Mouse (Mus musculus) right cerebral cortex, adult 18-20 months (tissue): ENCODE measurements around the gene Bend6.
"Not testable (repeated sequence)": the region's sequence is repeated elsewhere in the genome, so short reads cannot be mapped to it uniquely, and the experiment has no call there.

Experiments
- DNase-seq: peaks from one replicate; pipeline ENCODE4 v3.0.0; 2022; ENCODE audit warnings: mixed read lengths

Gene Bend6

GRCm38 (mm10) chr1:33906216-33906615 lies 1.4 kb downstream of the Bend6 start:
- DNase-seq = no peak

GRCm38 (mm10) chr1:33903587-33903986 lies 4.0 kb downstream of the Bend6 start:
- no peak for DNase-seq

GRCm38 (mm10) chr1:33900175-33900574 lies 7.4 kb downstream of the Bend6 start:
- peak; percentile 59 for DNase-seq

GRCm38 (mm10) chr1:33898373-33898772 lies 9.2 kb downstream of the Bend6 start:
- DNase-seq = no peak

- no peak for DNase-seq
Measured at GRCm38 (mm10) chr1:33897426-33897825, 10.2 kb downstream of the Bend6 start.

GRCm38 (mm10) chr1:33896666-33897065 lies 10.9 kb downstream of the Bend6 start:
- DNase-seq = no peak

- DNase-seq = no peak
Measured at GRCm38 (mm10) chr1:33896116-33896515, 11.5 kb downstream of the Bend6 start.

- DNase-seq = peak; percentile 48
Measured at GRCm38 (mm10) chr1:33892784-33893183, 14.8 kb downstream of the Bend6 start.

- peak; percentile 56 for DNase-seq
Measured at GRCm38 (mm10) chr1:33883102-33883839, 24.3 kb downstream of the Bend6 start.

- no peak for DNase-seq
Measured at GRCm38 (mm10) chr1:33878170-33878569, 29.4 kb downstream of the Bend6 start.

- no peak for DNase-seq
Measured at GRCm38 (mm10) chr1:33876416-33876815, 31.2 kb downstream of the Bend6 start.

- no peak for DNase-seq
Measured at GRCm38 (mm10) chr1:33875691-33876090, 31.9 kb downstream of the Bend6 start.

GRCm38 (mm10) chr1:33873561-33873960 lies 34.1 kb downstream of the Bend6 start:
- DNase-seq = no peak

GRCm38 (mm10) chr1:33869437-33869836 lies 38.2 kb downstream of the Bend6 start:
- no peak for DNase-seq

GRCm38 (mm10) chr1:33869031-33869430 lies 38.6 kb downstream of the Bend6 start:
- no peak for DNase-seq

- DNase-seq = no peak
Measured at GRCm38 (mm10) chr1:33846807-33847206, 60.8 kb downstream of the Bend6 start.

- DNase-seq = no peak
Measured at GRCm38 (mm10) chr1:33843823-33844222, 63.8 kb downstream of the Bend6 start.

- DNase-seq = not testable (repeated sequence)
Measured at GRCm38 (mm10) chr1:33838952-33839351, 68.7 kb downstream of the Bend6 start.

- no peak for DNase-seq
Measured at GRCm38 (mm10) chr1:33830586-33830985, 77.0 kb downstream of the Bend6 start.

- peak; percentile 30 for DNase-seq
Measured at GRCm38 (mm10) chr1:33817931-33818330, 89.7 kb downstream of the Bend6 start.

GRCm38 (mm10) chr1:33813868-33814794 lies 93.5 kb downstream of the Bend6 start, which contains the start of gene Zfp451:
Gene Zfp451, minus strand, starts transcription at chr1:33814595.
- DNase-seq = peak; percentile 96

- DNase-seq = no peak
Measured at GRCm38 (mm10) chr1:33813495-33813867, 94.1 kb downstream of the Bend6 start.

- peak; percentile 48 for DNase-seq
Measured at GRCm38 (mm10) chr1:33803323-33803722, 104.3 kb downstream of the Bend6 start.
